Mouse (Mus musculus) right cerebral cortex, adult 2 months (tissue): ENCODE measurements around the gene Gm20498.
A peak's percentile ranks its signal among the peaks of the same experiment; 100 is the strongest.
"Not testable (repeated sequence)": the region's sequence is repeated elsewhere in the genome, so short reads cannot be mapped to it uniquely, and the experiment has no call there.

Experiments used
- DNase-seq, 2 experiments: peaks; one replicate each; pipeline ENCODE4 v3.0.0; 2021 to 2022; ENCODE audit warnings: low spot score in 2 of 2

Gene Gm20498

GRCm38 (mm10) chr12:81532316-81533028 is at the start of gene Gm20498, which contains the start of gene Synj2bp:
Gene Gm20498, minus strand, starts transcription at chr12:81532905.
Gene Synj2bp, minus strand, starts transcription at chr12:81532911.
- DNase-seq = peak; percentile 88 to 93

DNA sequence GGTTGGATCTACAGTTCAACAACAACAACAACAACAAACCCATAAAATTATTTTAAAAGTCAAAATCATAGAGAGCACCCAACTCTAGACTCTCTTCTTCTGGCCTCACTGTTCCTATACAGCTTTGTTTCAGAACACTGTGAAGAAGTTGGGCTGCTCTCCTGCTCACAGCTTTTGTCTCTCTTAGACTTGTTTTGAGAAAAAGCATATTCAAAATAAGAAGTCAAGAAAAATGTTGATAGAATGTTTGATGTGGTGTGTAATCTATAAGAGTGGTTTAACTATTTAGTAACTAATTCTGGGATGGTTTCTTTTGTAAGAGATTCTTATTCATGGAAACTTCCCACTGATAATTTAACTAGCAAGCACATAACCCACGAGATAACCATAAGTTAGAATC is 35.7 kb upstream of the Gm20498 start, which contains the start of gene Adam21:
Adam21 (minus strand) TSS at position 101 of the 400 bp plus-strand sequence.
- no peak for DNase-seq

GRCm38 (mm10) chr12:81567931-81568330 is 35.2 kb upstream of the Gm20498 start:
- DNase-seq = no peak

GRCm38 (mm10) chr12:81564173-81564572 is 31.5 kb upstream of the Gm20498 start:
- DNase-seq = no peak

DNA sequence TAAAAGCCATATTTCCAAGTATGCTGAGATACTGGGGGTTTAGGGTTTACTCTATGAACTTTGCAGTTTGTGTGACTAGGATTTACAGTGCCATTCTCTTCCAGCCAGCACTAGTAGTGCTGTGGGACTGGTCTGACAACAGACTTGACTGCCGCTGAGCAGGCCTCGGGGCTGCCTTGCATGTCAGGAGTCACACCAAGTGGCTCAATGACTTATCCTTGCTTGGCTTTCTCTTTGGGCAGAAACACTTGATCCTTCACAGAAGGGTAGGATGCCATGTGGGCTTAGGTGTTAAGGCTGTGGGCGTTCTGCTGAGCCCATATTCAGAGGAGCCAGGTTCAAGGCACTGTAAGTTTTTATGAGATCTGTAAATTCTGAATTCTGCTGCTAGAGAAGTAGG is 16.6 kb upstream of the Gm20498 start:
- DNase-seq = no peak

GRCm38 (mm10) chr12:81547163-81547562 is 14.5 kb upstream of the Gm20498 start:
- no peak for DNase-seq

DNA sequence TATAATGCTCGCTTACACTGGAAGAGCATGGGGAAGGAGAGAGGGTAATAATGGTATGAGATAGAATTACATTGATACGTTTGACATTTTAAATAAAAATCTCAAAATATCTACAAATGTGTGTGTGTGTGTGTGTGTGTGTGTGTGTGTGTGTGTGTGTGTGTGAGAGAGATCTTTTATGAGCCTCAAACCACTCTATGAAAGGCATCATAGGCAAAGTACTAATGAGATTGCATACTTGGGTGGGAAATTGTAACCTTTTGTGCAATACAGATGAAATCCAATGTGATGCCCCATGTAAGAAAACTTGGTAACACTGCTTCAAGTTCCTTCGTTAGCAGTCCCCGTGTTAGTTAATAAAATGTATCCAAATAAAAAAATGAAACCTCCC is 319 bp upstream of the Gm20498 start:
- DNase-seq = no peak

GRCm38 (mm10) chr12:81530587-81530986 is 2.1 kb downstream of the Gm20498 start:
- DNase-seq = not testable (repeated sequence)

DNA sequence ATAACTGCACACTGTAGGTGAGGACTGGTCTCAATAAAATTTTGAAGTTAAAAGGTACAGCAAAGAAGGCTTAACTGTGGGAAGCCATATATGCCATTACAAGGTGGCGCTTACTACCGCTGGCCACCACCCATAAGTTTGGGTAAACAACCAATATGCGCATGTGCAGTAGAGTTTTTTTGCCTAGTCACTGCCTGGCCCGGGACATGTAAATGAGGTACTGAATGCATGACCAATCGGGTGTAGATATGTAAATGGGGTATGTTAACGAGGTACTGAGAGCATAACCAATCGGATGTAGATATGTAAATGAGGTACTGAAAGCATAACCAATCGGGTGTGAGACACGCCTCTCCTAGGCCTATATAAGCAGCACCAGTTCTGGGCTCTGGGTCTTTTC is 35.8 kb downstream of the Gm20498 start:
- not testable (repeated sequence) for DNase-seq

DNA sequence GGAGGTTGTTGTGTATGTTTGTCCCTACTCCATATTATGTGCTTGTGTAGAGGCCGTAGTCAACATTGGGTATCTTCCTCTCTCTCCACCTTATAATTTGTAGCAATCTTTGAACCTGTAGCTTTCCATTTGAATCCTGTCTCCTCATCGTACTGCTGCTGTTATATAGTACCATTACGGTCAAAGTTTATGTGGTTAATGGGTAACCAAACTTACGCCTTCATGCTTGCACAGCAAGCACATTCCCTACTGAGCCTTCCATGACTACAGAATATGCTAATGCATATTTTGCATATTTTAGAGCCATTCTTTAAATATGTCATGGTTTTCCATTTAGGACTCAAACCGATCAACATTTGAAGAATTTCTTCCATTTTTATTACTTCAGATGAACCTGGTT is 42.2 kb downstream of the Gm20498 start:
- no peak for DNase-seq

DNA sequence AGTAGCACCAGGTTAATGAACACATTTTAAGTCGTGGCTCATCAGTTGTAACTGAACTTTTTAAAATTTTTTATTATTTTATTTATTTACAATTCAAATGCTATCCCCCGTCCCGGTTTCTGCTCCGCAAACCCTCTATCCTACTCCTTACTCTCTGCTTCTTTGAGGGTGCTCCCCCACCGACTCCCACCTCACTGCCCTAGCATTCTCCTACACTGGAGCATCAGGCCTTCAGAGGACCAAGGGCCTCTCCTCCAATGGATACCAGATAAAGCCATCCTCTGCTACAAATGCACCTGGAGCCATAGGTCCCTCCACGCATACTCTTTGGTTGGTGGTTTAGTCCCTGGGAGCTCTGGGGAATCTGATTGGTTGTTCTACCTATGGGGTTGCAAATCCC is 47.4 kb downstream of the Gm20498 start:
- peak in 1 of 2 experiments; percentile 15 for DNase-seq

GRCm38 (mm10) chr12:81484727-81485191 is 47.9 kb downstream of the Gm20498 start, which contains the start of gene Cox16:
Gene Cox16, minus strand, starts transcription at chr12:81485127.
- peak; percentile 85 to 95 for DNase-seq

DNA sequence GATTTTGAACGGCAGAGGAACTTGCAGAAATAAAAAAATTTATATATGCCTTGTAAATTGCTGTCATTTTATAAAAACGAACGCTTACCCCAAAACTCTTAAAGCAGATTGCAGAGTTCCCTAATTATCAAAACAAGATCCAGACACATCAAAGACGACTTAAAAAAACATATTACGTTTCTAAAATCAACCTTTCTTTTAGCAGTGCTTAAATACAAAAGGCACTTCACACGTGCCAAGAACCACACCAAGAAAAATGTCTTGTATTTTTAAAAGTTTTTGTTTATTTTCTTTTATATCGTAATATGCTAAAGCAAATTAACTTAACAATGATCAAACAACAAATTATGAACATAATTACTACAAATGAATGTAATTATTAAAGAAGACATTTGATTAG is 48.5 kb downstream of the Gm20498 start:
- no peak for DNase-seq

GRCm38 (mm10) chr12:81483656-81484055 is 49.0 kb downstream of the Gm20498 start:
- DNase-seq = no peak

DNA sequence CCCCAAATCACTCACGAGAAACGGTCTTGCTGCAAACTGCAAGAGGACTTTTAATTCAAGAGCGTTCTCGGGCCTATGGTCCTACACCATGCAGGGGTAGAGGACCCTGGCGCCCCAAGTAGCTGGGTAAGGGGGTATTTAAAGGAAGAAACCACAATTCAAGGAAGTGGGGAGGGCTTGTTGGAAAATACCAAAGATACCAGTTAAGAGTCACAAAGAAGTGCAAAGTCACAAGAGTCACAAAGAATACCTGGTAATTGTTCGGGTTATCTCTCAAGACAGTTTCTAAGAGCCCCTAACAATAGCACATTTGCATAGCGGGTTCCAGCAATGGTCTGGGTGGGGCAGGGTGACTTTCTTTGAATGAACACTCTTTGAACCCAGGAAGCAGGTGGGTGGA is 73.7 kb downstream of the Gm20498 start:
- DNase-seq = not testable (repeated sequence)

- DNase-seq = not testable (repeated sequence)
Measured at GRCm38 (mm10) chr12:81438985-81439384, 93.7 kb downstream of the Gm20498 start.

DNA sequence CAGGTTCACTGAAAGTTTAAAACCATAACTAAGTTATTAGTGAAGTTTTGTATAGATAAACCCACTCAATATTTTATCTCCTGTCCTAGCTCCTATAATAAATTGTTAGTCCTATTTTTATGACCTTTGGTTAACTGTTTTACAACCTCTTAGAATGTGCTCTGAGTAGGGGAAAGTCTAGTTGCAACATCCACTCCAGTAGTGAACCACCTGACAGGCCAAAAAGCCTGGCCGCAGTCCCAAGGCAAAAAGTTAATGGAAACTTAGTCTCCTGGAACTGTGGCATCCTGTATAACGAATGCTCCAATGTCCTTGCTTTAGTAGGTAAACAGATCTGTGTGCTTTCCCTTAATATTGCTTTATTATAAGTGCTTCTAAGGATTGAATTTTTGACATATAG is 97.9 kb downstream of the Gm20498 start:
- DNase-seq = not testable (repeated sequence)

- DNase-seq = no peak
Measured at GRCm38 (mm10) chr12:81421846-81422245, 110.9 kb downstream of the Gm20498 start, which contains the start of gene Adam4. Gene Adam4, minus strand, starts transcription at chr12:81421946.

- no peak for DNase-seq
Measured at GRCm38 (mm10) chr12:81413211-81413610, 119.5 kb downstream of the Gm20498 start.

GRCm38 (mm10) chr12:81408966-81409365 is 123.7 kb downstream of the Gm20498 start:
- DNase-seq = no peak

DNA sequence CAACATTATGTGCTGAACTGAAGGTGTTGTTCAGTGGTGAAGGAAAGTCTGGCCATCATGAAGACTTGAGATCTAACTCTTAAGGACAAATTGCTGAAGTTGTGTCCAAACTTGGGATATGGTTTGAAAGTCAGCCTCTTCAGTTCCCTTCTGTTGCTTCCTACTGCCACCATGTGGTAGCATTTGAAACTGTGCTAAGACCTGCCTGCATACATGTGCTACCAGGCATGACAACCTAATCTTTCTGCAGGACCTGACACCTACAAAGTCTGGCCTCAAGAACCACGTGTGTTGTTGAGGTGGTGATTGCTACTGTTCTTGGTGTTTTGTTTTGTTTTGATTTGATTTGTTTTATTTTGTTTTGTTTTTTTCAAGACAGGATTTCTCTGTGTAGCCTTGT is 130.5 kb downstream of the Gm20498 start:
- DNase-seq = peak; percentile 83 to 87

- DNase-seq = not testable (repeated sequence)
Measured at GRCm38 (mm10) chr12:81379364-81379763, 153.3 kb downstream of the Gm20498 start, which contains the start of gene Gm4787. Gene Gm4787, minus strand, starts transcription at chr12:81379464.

DNA sequence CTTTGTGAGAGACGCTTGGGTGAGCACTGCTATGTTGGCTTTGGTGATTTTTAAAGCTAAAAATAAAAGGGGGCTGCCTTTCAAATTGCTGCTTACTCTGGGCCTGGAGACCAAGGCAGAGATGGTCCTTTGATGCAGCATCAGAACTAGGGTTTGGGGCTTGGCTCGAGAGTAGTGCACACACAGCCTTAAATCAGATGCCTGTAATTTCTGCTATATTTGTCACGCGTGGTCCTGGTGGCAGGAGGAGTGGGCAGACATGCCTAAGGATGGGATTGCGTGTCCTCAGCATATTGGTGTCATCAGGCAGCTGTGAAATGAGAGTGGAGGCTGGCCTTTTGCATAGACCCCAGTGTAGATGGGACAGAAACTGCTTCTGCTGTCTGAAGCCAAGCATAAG is 198.9 kb downstream of the Gm20498 start:
- no peak for DNase-seq
